Mouse (Mus musculus): Measurements from ENCODE around the gene Exog. TPM values are rescaled to one million over a fixed set of nuclear protein-coding genes. Genes with fewer than 3 reads are reported as not detected.

Exog gene
- polyA plus RNA-seq, 1 experiment, result 3.2 TPM

- H3K4me3 ChIP-seq (ENCODE audit: control insufficient read depth, low read depth, low read length), result no peak overlapping the region
- H3K27me3 ChIP-seq (ENCODE audit: control insufficient read depth, insufficient read depth, low read length), result no peaks in the 10 kb centered on the region
- H3K36me3 ChIP-seq (ENCODE audit: control insufficient read depth, insufficient read depth, low read length), result no peaks in the 10 kb centered on the region
- no peak for TF ChIP-seq POLR2A (IDR thresholded peaks at IDR 0.05; ENCODE audit: control insufficient read depth, low read depth, low read length)
- no peak for TF ChIP-seq CTCF (IDR thresholded peaks at IDR 0.05; ENCODE audit: control insufficient read depth, insufficient read depth, insufficient replicate concordance, low read depth, low read length)
- H3K27ac ChIP-seq (ENCODE audit: control insufficient read depth, insufficient read depth, low read depth, low read length), result no peak overlapping the region
- no peaks in the 10 kb centered on the region for H3K4me1 ChIP-seq (ENCODE audit: control insufficient read depth, insufficient read depth, low read length)
Observed at GRCm38 (mm10) chr9:119484868-119485267, 40.1 kb downstream of the Exog start.

- Histone ChIP-seq H3K36me3 (ENCODE audit: control insufficient read depth, insufficient read depth, low read length) (no peaks in the 10 kb centered on the region), H3K27me3 (ENCODE audit: control insufficient read depth, insufficient read depth, low read length) (no peaks in the 10 kb centered on the region), H3K4me3 (ENCODE audit: control insufficient read depth, low read depth, low read length) (no peak overlapping the region), H3K27ac (ENCODE audit: control insufficient read depth, insufficient read depth, low read depth, low read length) (no peak overlapping the region), H3K4me1 (ENCODE audit: control insufficient read depth, insufficient read depth, low read length) (no peaks in the 10 kb centered on the region)
- TF ChIP-seq POLR2A (IDR thresholded peaks at IDR 0.05; ENCODE audit: control insufficient read depth, low read depth, low read length) (no peak), CTCF (IDR thresholded peaks at IDR 0.05; ENCODE audit: control insufficient read depth, insufficient read depth, insufficient replicate concordance, low read depth, low read length) (no peak)
Observed at GRCm38 (mm10) chr9:119496354-119496753, 51.6 kb downstream of the Exog start.

GRCm38 (mm10) chr9:119496960-119497359 is 52.2 kb downstream of the Exog start:
- no peak overlapping the region for H3K27ac ChIP-seq (ENCODE audit: control insufficient read depth, insufficient read depth, low read depth, low read length)
- no peaks in the 10 kb centered on the region for H3K36me3 ChIP-seq (ENCODE audit: control insufficient read depth, insufficient read depth, low read length)
- TF ChIP-seq POLR2A (IDR thresholded peaks at IDR 0.05; ENCODE audit: control insufficient read depth, low read depth, low read length) (no peak), CTCF (IDR thresholded peaks at IDR 0.05; ENCODE audit: control insufficient read depth, insufficient read depth, insufficient replicate concordance, low read depth, low read length) (no peak)
- H3K27me3 ChIP-seq (ENCODE audit: control insufficient read depth, insufficient read depth, low read length), result no peaks in the 10 kb centered on the region
- no peaks in the 10 kb centered on the region for H3K4me1 ChIP-seq (ENCODE audit: control insufficient read depth, insufficient read depth, low read length)
- H3K4me3 ChIP-seq (ENCODE audit: control insufficient read depth, low read depth, low read length), result no peak overlapping the region

DNA sequence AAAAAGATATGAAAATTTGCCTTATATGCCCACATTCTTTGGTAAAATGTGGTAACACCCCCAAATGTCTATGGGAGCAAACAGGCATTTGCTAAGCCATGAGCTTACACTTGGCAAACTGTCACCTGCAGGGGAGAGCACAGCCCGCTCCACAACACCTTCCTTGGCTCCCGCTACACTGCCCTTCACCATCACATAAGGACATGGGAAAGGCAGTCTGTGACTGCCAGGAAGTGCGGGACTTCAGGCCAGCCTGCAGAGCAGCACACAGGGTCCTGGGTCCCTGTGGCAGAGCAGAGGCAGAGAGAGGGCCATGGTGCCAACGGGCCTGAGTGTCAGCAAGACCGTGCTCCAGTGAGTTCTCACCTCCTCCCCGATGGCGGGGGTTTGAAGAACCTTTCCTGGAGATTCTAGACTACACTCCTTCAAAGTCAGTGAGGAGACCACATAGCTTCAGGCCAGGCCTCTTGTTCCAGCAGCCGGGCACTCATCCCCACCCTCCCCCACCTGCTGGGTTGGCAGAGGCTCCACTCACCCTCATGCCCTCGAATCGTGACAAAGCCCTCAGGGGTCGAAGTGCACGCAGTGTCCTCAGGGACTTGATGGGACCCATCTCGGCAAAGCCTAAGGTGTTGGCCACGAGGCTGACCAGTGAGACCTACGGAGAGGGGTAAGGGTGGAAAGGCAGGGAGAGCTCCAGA is 53.0 kb downstream of the Exog start:
- no peak overlapping the region for H3K27ac ChIP-seq (ENCODE audit: control insufficient read depth, insufficient read depth, low read depth, low read length)
- no peak overlapping the region for H3K4me3 ChIP-seq (ENCODE audit: control insufficient read depth, low read depth, low read length)
- no peaks in the 10 kb centered on the region for H3K27me3 ChIP-seq (ENCODE audit: control insufficient read depth, insufficient read depth, low read length)
- no peaks in the 10 kb centered on the region for H3K36me3 ChIP-seq (ENCODE audit: control insufficient read depth, insufficient read depth, low read length)
- H3K4me1 ChIP-seq (ENCODE audit: control insufficient read depth, insufficient read depth, low read length), result no peaks in the 10 kb centered on the region
- TF ChIP-seq CTCF (IDR thresholded peaks at IDR 0.05; ENCODE audit: control insufficient read depth, insufficient read depth, insufficient replicate concordance, low read depth, low read length), result no peak
- TF ChIP-seq POLR2A (IDR thresholded peaks at IDR 0.05; ENCODE audit: control insufficient read depth, low read depth, low read length), result no peak

- Histone ChIP-seq H3K4me1 (ENCODE audit: control insufficient read depth, insufficient read depth, low read length) (no peaks in the 10 kb centered on the region), H3K36me3 (ENCODE audit: control insufficient read depth, insufficient read depth, low read length) (no peaks in the 10 kb centered on the region), H3K4me3 (ENCODE audit: control insufficient read depth, low read depth, low read length) (no peak overlapping the region), H3K27ac (ENCODE audit: control insufficient read depth, insufficient read depth, low read depth, low read length) (no peak overlapping the region), H3K27me3 (ENCODE audit: control insufficient read depth, insufficient read depth, low read length) (no peaks in the 10 kb centered on the region)
- TF ChIP-seq CTCF (IDR thresholded peaks at IDR 0.05; ENCODE audit: control insufficient read depth, insufficient read depth, insufficient replicate concordance, low read depth, low read length), result no peak
- TF ChIP-seq POLR2A (IDR thresholded peaks at IDR 0.05; ENCODE audit: control insufficient read depth, low read depth, low read length), result no peak
Observed at GRCm38 (mm10) chr9:119498247-119498607, 53.5 kb downstream of the Exog start.

- TF ChIP-seq CTCF (IDR thresholded peaks at IDR 0.05; ENCODE audit: control insufficient read depth, insufficient read depth, insufficient replicate concordance, low read depth, low read length), result no peak
- TF ChIP-seq POLR2A (IDR thresholded peaks at IDR 0.05; ENCODE audit: control insufficient read depth, low read depth, low read length), result no peak
- H3K4me3 ChIP-seq (ENCODE audit: control insufficient read depth, low read depth, low read length), result no peak overlapping the region
- H3K27ac ChIP-seq (ENCODE audit: control insufficient read depth, insufficient read depth, low read depth, low read length), result no peak overlapping the region
- no peaks in the 10 kb centered on the region for H3K36me3 ChIP-seq (ENCODE audit: control insufficient read depth, insufficient read depth, low read length)
- H3K4me1 ChIP-seq (ENCODE audit: control insufficient read depth, insufficient read depth, low read length), result no peaks in the 10 kb centered on the region
- H3K27me3 ChIP-seq (ENCODE audit: control insufficient read depth, insufficient read depth, low read length), result no peaks in the 10 kb centered on the region
Observed at GRCm38 (mm10) chr9:119498885-119499284, 54.1 kb downstream of the Exog start.

GRCm38 (mm10) chr9:119503613-119504012 is 58.9 kb downstream of the Exog start:
- Histone ChIP-seq H3K36me3 (ENCODE audit: control insufficient read depth, insufficient read depth, low read length) (no peaks in the 10 kb centered on the region), H3K4me3 (ENCODE audit: control insufficient read depth, low read depth, low read length) (no peak overlapping the region), H3K4me1 (ENCODE audit: control insufficient read depth, insufficient read depth, low read length) (no peaks in the 10 kb centered on the region), H3K27ac (ENCODE audit: control insufficient read depth, insufficient read depth, low read depth, low read length) (no peak overlapping the region), H3K27me3 (ENCODE audit: control insufficient read depth, insufficient read depth, low read length) (no peaks in the 10 kb centered on the region)
- TF ChIP-seq CTCF (IDR thresholded peaks at IDR 0.05; ENCODE audit: control insufficient read depth, insufficient read depth, insufficient replicate concordance, low read depth, low read length) (no peak), POLR2A (IDR thresholded peaks at IDR 0.05; ENCODE audit: control insufficient read depth, low read depth, low read length) (no peak)
